ENCODE assay signal across 9 mouse cellular contexts in the genomic region with DNA sequence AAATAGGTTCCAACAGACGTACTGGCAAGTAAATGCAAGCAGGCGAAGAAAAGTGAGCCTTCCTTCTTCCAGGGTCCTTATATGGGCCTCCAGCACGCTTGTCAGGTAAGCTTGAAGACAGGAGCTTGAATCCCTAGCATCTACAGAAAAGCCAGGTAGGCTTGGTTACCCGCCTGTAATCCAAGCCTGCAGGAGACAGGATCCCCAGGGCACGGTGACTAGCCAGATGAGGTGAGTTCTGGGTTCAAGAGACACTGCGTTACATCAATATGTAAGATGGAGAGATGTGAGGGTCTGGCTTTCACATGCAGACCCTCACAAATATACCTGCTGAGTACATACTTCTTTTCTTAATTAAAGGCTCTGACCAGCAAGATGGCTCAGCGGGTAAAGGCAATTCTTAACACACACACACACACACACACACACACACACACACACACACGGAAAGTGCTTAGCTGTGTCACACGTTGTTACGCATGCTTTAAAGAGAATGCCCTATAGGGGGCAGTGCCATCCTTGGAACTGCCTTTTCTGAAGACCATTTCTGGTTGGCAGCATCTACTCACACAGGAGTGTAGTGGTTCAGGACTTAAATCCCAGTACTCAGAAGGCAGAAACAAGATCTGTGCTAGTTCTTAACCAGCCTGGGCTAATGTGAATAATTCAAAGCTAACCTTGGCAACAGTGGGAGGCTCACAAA. TPM values are rescaled to one million over a fixed set of nuclear protein-coding genes. Genes with fewer than 3 reads are reported as not detected.
A peak's percentile ranks its signal among the peaks of the same experiment; 100 is the strongest.
DNase-seq lines count a peak whose midpoint lies in the region; ATAC-seq and TF ChIP-seq lines count a peak whose summit lies in the region.
"Had no signal": no experiment of that assay in that cellular context is flagged by ENCODE, and none has a peak within 500 bp of the region (broad histone marks: within the 10 kb centered on the region; RNA-seq: fewer than 3 reads in every experiment).

No protein-coding gene starts in this region.

- peak; percentile 57 for DNase-seq in adrenal gland, adult 2 months
- DNase-seq in adrenal gland, adult 8-10 months: no peak
- DNase-seq in left cerebral cortex, postnatal 14 days (ENCODE audit: low spot score in 2 of 2): peak; percentile 72 to 89

- peak overlapping the region; percentile 77 for H3K4me2 ChIP-seq in hindbrain, embryonic 15.5 days

- WGBS in hindbrain, embryonic 15.5 days: 45% methylated on average over 10 of the region's 10 CpGs
- WGBS in small intestine, adult 2 months: 29% methylated on average over 10 of the region's 10 CpGs

- H3K9me3 ChIP-seq in erythroblast, embryonic 14.5 days (ENCODE audit: control insufficient read depth, low read length): no peaks in the 10 kb centered on the region
- H3K9me3 ChIP-seq in hindbrain, embryonic 15.5 days: no peaks in the 10 kb centered on the region

- no peaks in the 10 kb centered on the region for H3K27me3 ChIP-seq in erythroblast, embryonic 14.5 days (ENCODE audit: control insufficient read depth)
- H3K27me3 ChIP-seq in hindbrain, embryonic 15.5 days: no peaks in the 10 kb centered on the region
- no peaks in the 10 kb centered on the region for H3K27me3 ChIP-seq in small intestine, adult 2 months (ENCODE audit: control insufficient read depth, insufficient read depth, low read length)

- H3K4me3 ChIP-seq in bone marrow macrophage, adult 2 months (ENCODE audit: insufficient read depth, low read length): peak overlapping the region; percentile 75; the same call in 1 of the 2 replicates
- H3K4me3 ChIP-seq in erythroblast, embryonic 14.5 days (replicated peaks): peak overlapping the region; percentile 83
- peak overlapping the region; percentile 52 for H3K4me3 ChIP-seq in hindbrain, embryonic 15.5 days
- no peak overlapping the region for H3K4me3 ChIP-seq in small intestine, adult 2 months (ENCODE audit: low read depth, low read length)

- peaks cover 23% of the 10 kb centered on the region for H3K36me3 ChIP-seq in erythroblast, embryonic 14.5 days (ENCODE audit: control insufficient read depth)
- H3K36me3 ChIP-seq in hindbrain, embryonic 15.5 days: peaks cover 6% of the 10 kb centered on the region; the same call in 1 of the 2 replicates
- H3K36me3 ChIP-seq in small intestine, adult 2 months (ENCODE audit: control insufficient read depth, insufficient read depth, low read length): peaks cover 9% of the 10 kb centered on the region; the same call in 1 of the 2 replicates

- intact Hi-C loops in left cerebral cortex, postnatal 14 days (cut with DNase I): no loop called here

- H3K27ac ChIP-seq in bone marrow macrophage, adult 2 months (ENCODE audit: insufficient read depth, low read depth, low read length): no peak overlapping the region
- H3K27ac ChIP-seq in hindbrain, embryonic 15.5 days (replicated peaks): 0 out of 2 replicates have a peak overlapping the region, but pooled peaks have one; percentile 78
- no peak overlapping the region for H3K27ac ChIP-seq in small intestine, adult 2 months (ENCODE audit: insufficient read depth, low read depth, low read length)

- H3K9ac ChIP-seq in hindbrain, embryonic 15.5 days: peak overlapping the region; percentile 60

- H3K4me1 ChIP-seq in bone marrow macrophage, adult 2 months (ENCODE audit: control insufficient read depth, insufficient read depth, low read length): peaks cover 35% of the 10 kb centered on the region
- peaks cover 57% of the 10 kb centered on the region for H3K4me1 ChIP-seq in erythroblast, embryonic 14.5 days (ENCODE audit: control insufficient read depth)
- H3K4me1 ChIP-seq in hindbrain, embryonic 15.5 days (replicated peaks): peaks cover 23% of the 10 kb centered on the region
- peaks cover 5% of the 10 kb centered on the region for H3K4me1 ChIP-seq in small intestine, adult 2 months (ENCODE audit: control insufficient read depth, insufficient read depth, insufficient read length, low read length)

- ATAC-seq in hindbrain, embryonic 15.5 days (ENCODE audit: low FRiP score, low read depth): no peak
- ATAC-seq in megakaryocyte progenitor cell, adult 5-6 weeks (replicated peaks; ENCODE audit: poor library complexity): peak; percentile 50

- TF ChIP-seq POLR2A in bone marrow macrophage, adult 2 months (IDR thresholded peaks at IDR 0.05; ENCODE audit: borderline replicate concordance, low read depth, low read length): no peak
- TF ChIP-seq POLR2A in small intestine, adult 2 months (IDR thresholded peaks at IDR 0.05; ENCODE audit: low read depth, low read length): no peak

- TF ChIP-seq CTCF in bone marrow macrophage, adult 2 months (IDR thresholded peaks at IDR 0.05; ENCODE audit: low read depth, low read length): no peak
- 0 out of 2 replicates have a peak, but pooled peaks have one; percentile 7 for TF ChIP-seq CTCF in small intestine, adult 2 months (IDR thresholded peaks at IDR 0.05; ENCODE audit: extremely low read depth, insufficient read length, insufficient replicate concordance, low read depth, low read length)

RNA-seq across cellular contexts. Expression of gene Elof1, which starts 0.9 kb away (rescaled TPM):
- 10 to 100 TPM; 73.9 to 90.9 TPM for total RNA-seq in adrenal gland, adult 2 months (2021)
- polyA plus RNA-seq in adrenal gland, adult 2 months (2012; rRNA removed): 157 and 159 TPM in 2 replicates
- total RNA-seq in adrenal gland, adult 8-10 months (2022): 10 to 100 TPM; 71.9 to 83.9 (median 78.6) TPM
- 56.4 and 62.3 TPM in 2 replicates for polyA plus RNA-seq in bone marrow macrophage, adult 2 months (2012; ENCODE audit: insufficient read depth, insufficient read length, missing spikeins)
- 12.4 and 16.3 TPM in 2 replicates for polyA plus RNA-seq in erythroblast, embryonic 14.5 days (2012)
- polyA plus RNA-seq in hindbrain, embryonic 15.5 days (2015; fragmentation: Nextera tagmentation; extraction: Ambion mirVana): 183 and 190 TPM in 2 replicates
- 10 to 100 TPM; 62.0 to 64.2 TPM for total RNA-seq in left cerebral cortex, postnatal 14 days (2021)
- 106 and 124 TPM in 2 replicates for total RNA-seq in megakaryocyte progenitor cell, adult 5-6 weeks (2015)
- 43.6 and 49.6 TPM in 2 replicates for total RNA-seq in megakaryocyte progenitor cell, adult 5-6 weeks (2017)
- polyA plus RNA-seq in small intestine, adult 2 months (2012; rRNA removed): 108 and 120 TPM in 2 replicates

RNA-seq across cellular contexts. Expression of gene Acp5, which starts 17.6 kb away (rescaled TPM):
- total RNA-seq in adrenal gland, adult 2 months (2021): 10 to 100 TPM; 65.9 to 86.3 TPM
- polyA plus RNA-seq in adrenal gland, adult 2 months (2012; rRNA removed): 93.2 and 189 TPM in 2 replicates
- 10 to 100 TPM; 30.6 to 44.1 (median 36.6) TPM for total RNA-seq in adrenal gland, adult 8-10 months (2022)
- polyA plus RNA-seq in bone marrow macrophage, adult 2 months (2012; ENCODE audit: insufficient read depth, insufficient read length, missing spikeins): 9.9 and 12.3 TPM in 2 replicates
- 46.6 and 58.8 TPM in 2 replicates for polyA plus RNA-seq in erythroblast, embryonic 14.5 days (2012)
- polyA plus RNA-seq in hindbrain, embryonic 15.5 days (2015; fragmentation: Nextera tagmentation; extraction: Ambion mirVana): 0.44 and 0.97 TPM in 2 replicates
- total RNA-seq in left cerebral cortex, postnatal 14 days (2021): under 1 TPM; 0.40 to 0.53 TPM
- total RNA-seq in megakaryocyte progenitor cell, adult 5-6 weeks (2015): 3.3 and 4.1 TPM in 2 replicates
- 2.9 and 5.3 TPM in 2 replicates for total RNA-seq in megakaryocyte progenitor cell, adult 5-6 weeks (2017)
- 128 and 203 TPM in 2 replicates for polyA plus RNA-seq in small intestine, adult 2 months (2012; rRNA removed)
- polyA plus RNA-seq: Patski had no signal

RNA-seq across cellular contexts. Expression of gene Cnn1, which starts 18.9 kb away (rescaled TPM):
- 1 to 10 TPM in 1 of 2 experiments, under 1 TPM in 1; 0.58 to 3.8 TPM for total RNA-seq in adrenal gland, adult 2 months (2021)
- 1.1 and 1.8 TPM in 2 replicates for polyA plus RNA-seq in adrenal gland, adult 2 months (2012; rRNA removed)
- total RNA-seq in adrenal gland, adult 8-10 months (2022): 1 to 10 TPM in 3 of 4 experiments, under 1 TPM in 1; 0.89 to 2.8 (median 1.2) TPM
- polyA plus RNA-seq in bone marrow macrophage, adult 2 months (2012; ENCODE audit: insufficient read depth, insufficient read length, missing spikeins): 1.6 and 1.9 TPM in 2 replicates
- polyA plus RNA-seq in erythroblast, embryonic 14.5 days (2012): not detected in 2 replicates
- 1.6 and 2.3 TPM in 2 replicates for polyA plus RNA-seq in hindbrain, embryonic 15.5 days (2015; fragmentation: Nextera tagmentation; extraction: Ambion mirVana)
- total RNA-seq in left cerebral cortex, postnatal 14 days (2021): under 1 TPM; 0.88 to 0.93 TPM
- not detected in 2 replicates for total RNA-seq in megakaryocyte progenitor cell, adult 5-6 weeks (2015)
- not detected in 2 replicates for total RNA-seq in megakaryocyte progenitor cell, adult 5-6 weeks (2017)
- polyA plus RNA-seq in small intestine, adult 2 months (2012; rRNA removed): 166 and 227 TPM in 2 replicates

RNA-seq across cellular contexts. Expression of gene Ecsit, which starts 32.7 kb away (rescaled TPM):
- total RNA-seq in adrenal gland, adult 2 months (2021): 10 to 100 TPM; 50.9 to 70.8 TPM
- polyA plus RNA-seq in adrenal gland, adult 2 months (2012; rRNA removed): 52.6 and 65.2 TPM in 2 replicates
- 10 to 100 TPM; 41.2 to 50.4 (median 48.9) TPM for total RNA-seq in adrenal gland, adult 8-10 months (2022)
- polyA plus RNA-seq in bone marrow macrophage, adult 2 months (2012; ENCODE audit: insufficient read depth, insufficient read length, missing spikeins): 5.7 and 7.0 TPM in 2 replicates
- polyA plus RNA-seq in erythroblast, embryonic 14.5 days (2012): 2.7 and 3.0 TPM in 2 replicates
- polyA plus RNA-seq in hindbrain, embryonic 15.5 days (2015; fragmentation: Nextera tagmentation; extraction: Ambion mirVana): 56.0 and 63.5 TPM in 2 replicates
- total RNA-seq in left cerebral cortex, postnatal 14 days (2021): 10 to 100 TPM; 41.5 to 43.2 TPM
- 10.1 and 12.0 TPM in 2 replicates for total RNA-seq in megakaryocyte progenitor cell, adult 5-6 weeks (2015)
- 20.8 and 24.0 TPM in 2 replicates for total RNA-seq in megakaryocyte progenitor cell, adult 5-6 weeks (2017)
- 26.8 and 35.7 TPM in 2 replicates for polyA plus RNA-seq in small intestine, adult 2 months (2012; rRNA removed)

RNA-seq across cellular contexts. Expression of gene Pigyl, which starts 38.7 kb away (rescaled TPM):
- 10 to 100 TPM; 34.8 to 65.0 TPM for total RNA-seq in adrenal gland, adult 2 months (2021)
- 75.3 and 79.6 TPM in 2 replicates for polyA plus RNA-seq in adrenal gland, adult 2 months (2012; rRNA removed)
- 10 to 100 TPM; 51.0 to 67.4 (median 59.4) TPM for total RNA-seq in adrenal gland, adult 8-10 months (2022)
- polyA plus RNA-seq in bone marrow macrophage, adult 2 months (2012; ENCODE audit: insufficient read depth, insufficient read length, missing spikeins): 19.5 and 22.5 TPM in 2 replicates
- polyA plus RNA-seq in erythroblast, embryonic 14.5 days (2012): 4.1 and 5.2 TPM in 2 replicates
- polyA plus RNA-seq in hindbrain, embryonic 15.5 days (2015; fragmentation: Nextera tagmentation; extraction: Ambion mirVana): 85.3 and 86.0 TPM in 2 replicates
- total RNA-seq in left cerebral cortex, postnatal 14 days (2021): 10 to 100 TPM; 33.1 to 51.9 TPM
- total RNA-seq in megakaryocyte progenitor cell, adult 5-6 weeks (2015): 21.8 and 25.4 TPM in 2 replicates
- 28.4 and 31.8 TPM in 2 replicates for total RNA-seq in megakaryocyte progenitor cell, adult 5-6 weeks (2017)
- 35.4 and 43.1 TPM in 2 replicates for polyA plus RNA-seq in small intestine, adult 2 months (2012; rRNA removed)

Comparison
In these comparisons a context has a peak if more than half of its experiments do, and no peak if none do; other contexts are left out.
1. RNA of gene Cnn1, which starts 18.9 kb away (polyA plus RNA-seq): 166 to 227 TPM in small intestine, adult 2 months; 1.6 to 1.9 TPM in bone marrow macrophage, adult 2 months, 1.6 to 2.3 TPM in hindbrain, embryonic 15.5 days, 1.1 to 1.8 TPM in adrenal gland, adult 2 months and not detected in erythroblast, embryonic 14.5 days; every median in the first group is over 10 times any median in the second.